Mouse (Mus musculus) cerebellum, postnatal 25 days (tissue): ENCODE data around the gene Aqp5.

ENCODE experiments used
- DNase-seq, 2 experiments: peaks; one replicate each; pipeline ENCODE4 v3.0.0; 2021; ENCODE audit warnings: mixed read lengths in 2 of 2

Aqp5 gene

GRCm38 (mm10) chr15:99638124-99638485, 47.5 kb downstream of the Aqp5 start:
- no peak for DNase-seq

DNA sequence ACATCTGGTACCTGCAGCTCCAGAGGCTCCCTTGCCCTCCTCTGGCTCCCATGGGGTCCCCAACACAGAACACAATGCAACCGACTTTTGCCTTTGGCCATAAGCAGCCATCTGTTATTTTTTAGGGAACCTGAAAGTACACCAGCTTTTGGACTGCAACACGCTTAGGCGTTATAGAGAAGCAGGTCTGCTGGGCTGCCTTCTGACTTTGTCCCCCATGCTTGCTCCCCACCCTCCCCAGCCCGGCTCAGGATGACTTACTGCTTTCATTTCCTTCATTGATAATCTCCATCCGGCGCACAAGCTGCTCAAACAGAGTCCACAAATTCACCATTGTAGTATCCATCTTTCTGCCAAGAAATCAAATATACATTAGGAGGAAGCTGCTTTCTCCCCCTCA, 52.0 kb downstream of the Aqp5 start:
- DNase-seq = no peak

DNA sequence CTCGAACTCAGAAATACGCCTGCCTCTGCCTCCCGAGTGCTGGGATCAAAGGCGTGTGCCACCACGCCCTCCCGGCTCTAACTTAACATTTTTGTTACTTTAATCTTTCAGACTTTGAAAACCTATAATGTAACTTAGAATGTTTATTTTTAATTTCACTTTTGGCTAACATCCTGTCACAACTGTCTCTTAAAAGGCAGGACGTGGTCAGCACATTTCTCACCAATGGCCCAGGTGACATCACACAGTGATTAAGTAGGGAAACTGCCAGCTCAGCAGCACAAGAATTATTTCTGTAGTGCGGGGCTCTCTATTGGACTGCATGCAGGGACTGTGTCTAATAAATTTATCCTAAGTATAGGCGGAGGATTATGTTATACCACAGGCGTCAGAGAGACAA, 53.2 kb downstream of the Aqp5 start:
- no peak for DNase-seq
